Mouse (Mus musculus): Measurements from ENCODE around the gene Timp2.

Gene Timp2

DNA sequence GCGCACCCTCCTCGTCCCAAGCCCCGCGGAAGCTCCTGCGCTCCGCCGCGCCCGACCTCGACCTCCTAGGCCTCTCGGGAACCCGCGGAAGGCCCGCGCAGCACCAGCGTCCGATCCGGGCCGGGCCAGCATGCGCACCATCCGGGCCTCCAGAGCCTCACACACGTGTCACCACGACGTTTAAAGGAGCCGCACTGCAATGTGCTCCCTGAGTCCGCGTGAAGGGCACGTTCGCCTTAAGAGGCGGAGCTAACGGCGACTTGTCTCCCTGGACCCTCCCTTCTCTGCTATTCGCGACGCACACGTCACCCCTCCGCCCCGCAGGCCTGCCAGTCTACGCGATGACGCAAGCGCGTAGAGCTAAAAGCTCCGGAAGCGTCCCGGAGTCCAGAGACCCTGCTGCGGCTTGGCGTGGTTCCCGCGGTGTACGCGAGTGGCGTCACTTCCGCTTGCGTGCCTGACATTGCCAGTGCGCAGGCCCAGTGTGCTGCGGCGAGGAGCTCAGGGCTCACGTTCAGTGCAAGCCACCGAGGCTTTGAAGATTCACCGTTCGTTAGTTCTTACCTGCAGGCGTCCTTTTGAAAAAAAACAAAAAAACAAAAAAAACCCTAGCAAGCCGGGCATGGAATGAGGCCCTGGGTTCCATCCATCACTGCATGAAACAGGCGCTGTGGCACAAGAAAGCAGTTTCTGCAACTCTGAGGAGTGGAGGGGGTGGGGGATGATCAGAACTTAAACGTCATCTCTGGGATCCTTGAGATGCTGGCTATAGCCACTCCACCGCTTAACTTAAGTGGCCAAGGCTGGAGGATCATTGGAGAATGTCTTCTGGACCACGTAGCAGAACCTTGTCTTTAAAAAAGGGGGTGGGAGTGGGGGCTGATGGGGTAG, 65.3 kb downstream of the Timp2 start, which contains the start of gene Usp36:
TSS of gene Usp36 (minus strand) at position 246 of the 891 bp plus-strand sequence.
- DNase-seq (ENCODE audit: low read depth, low spot score) = peak; percentile 99

DNA sequence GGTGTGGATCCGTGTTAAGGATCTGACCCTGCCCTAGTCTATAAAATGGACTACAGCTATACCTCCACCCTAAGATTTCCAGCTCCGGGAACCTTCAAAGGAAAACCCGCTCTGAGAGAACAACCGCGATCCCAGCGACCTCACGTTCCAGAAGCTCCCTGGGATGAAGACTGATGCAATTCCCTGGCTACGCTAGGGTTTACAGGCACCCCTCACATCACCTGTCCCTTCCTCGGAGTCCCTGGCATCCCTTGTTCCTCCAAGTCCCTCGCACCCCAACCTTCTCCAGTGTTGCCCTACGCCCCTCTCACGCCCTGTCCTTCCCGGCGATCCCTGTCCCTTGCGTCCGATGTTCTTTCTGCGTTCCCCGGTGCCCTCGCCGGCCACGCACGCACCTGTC, 66.0 kb downstream of the Timp2 start:
- DNase-seq (ENCODE audit: low read depth, low spot score) = no peak

DNA sequence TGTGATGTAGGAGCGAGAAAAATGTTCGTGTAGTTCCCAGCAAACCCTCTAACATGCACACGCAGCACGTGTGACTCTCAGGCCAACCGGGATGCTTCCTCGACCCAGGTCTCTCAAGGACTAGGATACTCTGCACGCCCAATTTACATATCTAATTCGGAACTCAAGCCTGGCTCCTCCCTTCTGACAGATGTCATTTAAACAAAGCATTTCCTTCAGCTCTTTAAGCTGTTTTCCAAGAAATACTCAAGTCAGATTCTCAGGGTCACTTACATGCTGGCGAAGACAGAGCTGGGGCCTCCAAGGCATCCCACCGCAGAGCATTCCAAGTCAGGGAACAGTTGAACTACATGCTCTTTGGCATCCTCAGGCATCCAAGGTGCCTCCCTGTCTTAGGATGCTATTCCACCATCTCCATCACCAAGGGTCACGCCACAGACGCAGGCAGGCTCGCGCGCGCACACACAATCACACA, 66.5 kb downstream of the Timp2 start:
- no peak for DNase-seq (ENCODE audit: low read depth, low spot score)

DNA sequence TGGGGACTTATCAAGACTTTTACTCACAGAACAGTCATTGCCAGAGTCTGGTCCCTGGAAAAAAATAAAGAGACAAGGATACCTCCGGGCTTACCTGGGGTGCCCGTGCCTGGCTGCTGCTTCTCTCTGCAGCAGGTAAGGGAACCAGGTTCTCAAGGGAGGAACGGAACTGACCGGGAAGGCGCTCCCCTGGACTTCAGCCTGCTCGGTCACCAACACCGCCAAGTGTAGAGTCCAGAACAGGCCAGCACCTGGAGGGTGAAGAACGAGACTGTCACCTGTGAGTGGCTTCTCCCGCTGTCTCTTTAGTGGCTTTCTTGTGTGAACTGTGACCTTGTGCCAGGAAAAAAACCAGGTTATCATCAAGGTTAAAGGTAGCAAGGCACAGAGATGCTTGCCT, 68.0 kb downstream of the Timp2 start:
- no peak for DNase-seq (ENCODE audit: low read depth, low spot score)

DNA sequence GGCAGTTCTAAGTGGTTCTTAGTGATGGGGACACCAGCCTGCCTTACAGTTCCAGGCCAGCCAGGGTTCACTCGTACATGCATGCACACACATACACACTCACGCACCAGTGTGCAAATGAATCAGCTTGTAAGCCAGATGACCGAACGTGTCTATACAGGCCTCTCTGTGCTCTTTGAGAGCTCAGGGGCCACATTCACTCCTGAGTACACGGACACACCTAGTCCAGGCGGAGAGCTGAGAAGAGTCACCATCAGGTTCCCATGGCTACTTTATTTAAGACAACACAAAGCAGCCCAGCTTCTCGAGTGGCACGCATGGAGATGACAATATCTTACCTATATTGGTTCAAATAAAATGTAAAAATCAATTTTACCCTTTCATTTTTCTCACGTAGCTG, 69.1 kb downstream of the Timp2 start:
- no peak for DNase-seq (ENCODE audit: low read depth, low spot score)

DNA sequence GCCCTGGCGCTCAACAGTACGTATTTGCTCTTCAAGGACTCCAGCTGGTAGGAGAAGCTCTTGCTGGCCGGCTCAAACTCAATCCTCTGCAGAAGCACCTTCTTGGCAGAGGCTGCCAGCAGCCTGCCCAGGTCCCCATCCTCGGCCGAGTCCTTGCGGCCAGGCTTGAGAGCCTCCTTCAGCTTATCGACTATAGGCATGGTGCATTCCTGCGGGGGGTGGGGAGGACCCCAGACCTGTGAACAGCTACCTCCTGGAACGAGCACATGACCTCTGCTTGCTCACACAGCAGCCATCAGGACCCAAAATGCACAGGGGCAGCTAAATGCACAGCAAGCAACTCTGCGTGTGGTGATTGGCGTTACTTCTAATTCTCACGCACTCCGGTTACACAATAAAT, 69.7 kb downstream of the Timp2 start:
- no peak for DNase-seq (ENCODE audit: low read depth, low spot score)

DNA sequence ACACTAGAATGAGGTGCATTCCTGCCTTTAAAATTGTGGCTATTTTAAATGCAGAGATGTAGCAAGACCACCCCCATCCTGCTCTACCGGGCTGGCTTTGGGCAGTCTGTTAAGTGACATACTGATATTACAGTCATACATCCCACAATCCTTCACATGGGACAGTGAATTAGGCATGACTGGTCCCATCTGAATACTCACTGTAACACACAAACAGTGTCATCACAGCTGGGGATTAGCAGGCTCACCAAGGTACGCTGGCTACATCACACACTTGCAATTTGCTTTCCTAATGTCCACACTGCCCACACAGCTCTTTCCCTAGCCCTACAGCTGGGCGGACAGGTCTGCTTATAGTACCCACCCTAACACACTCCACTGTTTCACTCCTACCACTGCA, 75.3 kb downstream of the Timp2 start:
- DNase-seq (ENCODE audit: low read depth, low spot score) = no peak

DNA sequence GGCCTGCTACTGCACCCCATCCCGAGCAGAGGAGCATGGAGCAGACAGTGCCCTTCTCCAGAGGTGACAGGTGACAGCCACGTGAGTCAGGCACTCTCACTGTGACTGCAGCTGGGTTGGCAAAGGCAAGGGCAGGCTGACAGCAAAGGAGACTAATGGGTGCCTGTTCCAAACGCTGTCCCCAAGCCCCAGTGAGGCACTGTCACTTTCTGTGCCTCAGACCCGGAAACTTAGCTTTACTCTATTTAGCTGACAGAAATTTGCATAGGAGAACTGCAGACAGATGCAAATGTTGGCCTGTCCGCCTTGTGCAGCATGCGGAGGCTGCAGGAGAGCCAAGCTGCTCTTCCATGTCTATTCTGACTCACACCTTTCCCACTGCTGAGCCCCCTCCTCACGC, 79.2 kb downstream of the Timp2 start:
- DNase-seq (ENCODE audit: low read depth, low spot score) = no peak

DNA sequence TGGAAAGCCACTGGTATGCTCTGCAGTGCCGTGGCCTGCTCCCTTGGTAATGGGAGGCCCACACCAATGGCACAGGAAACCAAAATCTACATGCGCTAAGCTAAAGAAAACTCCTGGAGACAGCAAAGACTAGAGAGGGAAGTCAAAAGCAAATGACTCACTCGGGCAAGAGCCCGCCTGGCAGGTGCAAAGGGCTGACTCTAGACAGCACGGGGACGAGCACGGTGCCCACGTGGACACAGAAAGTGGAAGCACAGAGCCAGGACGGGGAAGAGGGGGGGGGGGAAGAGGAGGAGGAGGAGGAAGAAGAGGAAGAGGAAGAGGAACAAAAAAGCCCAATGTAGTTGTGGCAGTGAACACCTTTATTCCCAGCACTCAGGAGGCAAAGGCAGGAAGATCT, 80.4 kb downstream of the Timp2 start:
- DNase-seq (ENCODE audit: low read depth, low spot score) = no peak

DNA sequence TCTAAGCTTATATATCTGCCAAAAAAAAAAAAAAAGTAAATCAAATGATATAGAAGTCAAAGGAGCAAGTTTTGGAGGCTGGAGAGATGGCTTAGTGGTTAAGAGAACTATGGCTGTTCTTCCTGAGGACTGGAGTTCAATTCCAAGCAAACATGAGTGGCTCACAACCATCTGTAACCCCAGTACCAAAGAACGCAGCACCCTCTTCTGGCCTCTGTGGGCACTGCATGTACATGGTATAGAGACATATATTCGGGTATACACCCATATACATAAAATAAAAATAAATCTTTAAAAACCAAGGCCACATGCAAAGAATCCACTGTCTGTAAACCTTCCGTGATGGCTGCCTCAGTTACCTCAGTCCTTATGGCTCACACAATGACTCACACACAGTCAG, 85.7 kb downstream of the Timp2 start:
- DNase-seq (ENCODE audit: low read depth, low spot score) = no peak

DNA sequence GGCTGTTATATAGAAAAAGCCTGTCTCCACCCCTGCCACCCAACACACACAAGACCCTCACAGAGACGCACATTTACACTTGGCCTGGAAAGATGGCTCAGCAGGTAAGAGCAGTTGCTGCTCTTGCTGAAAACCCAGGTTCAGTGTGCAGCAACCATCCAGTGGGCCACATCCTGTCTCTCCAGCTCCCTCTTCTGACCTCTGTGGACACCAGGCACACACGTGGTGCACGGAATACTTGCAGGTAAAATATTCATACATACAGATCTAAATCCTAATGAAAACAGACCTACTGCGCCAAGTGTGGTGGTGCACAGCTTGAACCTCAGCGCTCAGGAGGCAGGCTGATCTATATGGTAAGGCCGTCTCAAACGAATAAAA, 88.9 kb downstream of the Timp2 start:
- DNase-seq (ENCODE audit: low read depth, low spot score) = no peak

DNA sequence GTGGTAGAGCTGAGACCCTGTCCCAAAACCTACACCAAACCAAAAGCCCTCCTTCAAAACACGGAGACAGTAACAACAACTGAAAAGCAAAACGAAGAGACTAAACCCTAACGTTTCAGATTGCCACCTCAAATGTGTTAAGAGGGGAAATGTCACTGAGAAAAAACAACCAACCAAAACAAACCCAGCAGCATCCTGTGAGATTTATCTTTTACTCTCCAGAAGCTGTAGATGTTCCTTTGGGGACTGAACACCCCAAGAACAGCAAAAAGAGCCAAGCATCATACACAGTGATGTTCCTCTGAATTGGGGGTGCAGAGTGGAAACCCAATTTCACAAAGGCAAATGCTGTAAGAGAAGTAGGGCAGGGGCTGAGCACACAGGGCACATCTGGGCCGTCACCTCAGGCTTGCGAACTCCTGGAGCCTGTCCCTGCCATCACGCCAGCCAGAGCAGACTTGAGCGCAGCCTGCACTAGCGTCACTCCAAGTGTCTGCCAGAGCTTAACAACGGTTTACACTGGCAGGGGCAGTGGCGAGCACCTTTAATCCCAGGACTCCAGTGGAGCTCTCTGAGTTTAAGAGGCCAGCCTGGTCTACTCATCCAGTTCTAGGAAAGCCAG, 89.4 kb downstream of the Timp2 start:
- no peak for DNase-seq (ENCODE audit: low read depth, low spot score)

DNA sequence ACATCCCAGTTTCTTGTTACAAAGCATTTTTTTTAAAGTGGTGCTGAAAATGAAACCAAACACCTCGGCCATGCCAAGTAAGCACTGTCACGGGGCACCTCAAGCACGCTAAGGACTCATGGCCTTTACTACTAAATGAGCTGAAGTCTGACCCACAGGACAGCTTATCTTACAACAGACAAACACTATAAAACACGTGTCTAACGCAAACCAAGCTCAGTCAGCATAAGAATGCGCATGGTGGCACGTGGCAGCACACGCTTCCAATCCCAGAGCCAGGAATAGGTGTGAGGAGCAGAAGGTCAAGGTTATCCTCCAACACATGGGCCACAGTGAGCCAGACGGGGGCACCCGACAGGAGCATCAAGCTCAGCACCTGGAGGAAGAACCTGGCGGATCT, 89.9 kb downstream of the Timp2 start:
- no peak for DNase-seq (ENCODE audit: low read depth, low spot score)

DNA sequence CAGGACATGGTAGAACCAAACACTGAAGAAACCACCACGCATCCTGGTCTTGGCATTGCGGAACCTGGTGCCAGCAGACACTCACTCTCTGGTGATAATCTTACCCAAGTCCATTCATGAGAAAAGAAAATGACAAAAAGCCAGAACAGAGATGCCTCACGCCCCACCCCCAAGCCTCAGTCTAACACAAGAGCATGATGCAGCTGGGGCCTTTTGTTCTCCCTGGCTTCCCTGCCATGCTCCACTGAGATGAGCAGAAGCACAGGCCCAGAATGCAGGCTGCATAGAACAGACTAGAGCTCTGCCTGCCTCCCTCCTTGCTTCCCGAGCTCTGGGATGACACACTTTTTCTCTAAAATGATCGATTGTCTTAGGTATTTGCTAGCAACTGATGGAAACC, 92.4 kb downstream of the Timp2 start:
- DNase-seq (ENCODE audit: low read depth, low spot score) = no peak

DNA sequence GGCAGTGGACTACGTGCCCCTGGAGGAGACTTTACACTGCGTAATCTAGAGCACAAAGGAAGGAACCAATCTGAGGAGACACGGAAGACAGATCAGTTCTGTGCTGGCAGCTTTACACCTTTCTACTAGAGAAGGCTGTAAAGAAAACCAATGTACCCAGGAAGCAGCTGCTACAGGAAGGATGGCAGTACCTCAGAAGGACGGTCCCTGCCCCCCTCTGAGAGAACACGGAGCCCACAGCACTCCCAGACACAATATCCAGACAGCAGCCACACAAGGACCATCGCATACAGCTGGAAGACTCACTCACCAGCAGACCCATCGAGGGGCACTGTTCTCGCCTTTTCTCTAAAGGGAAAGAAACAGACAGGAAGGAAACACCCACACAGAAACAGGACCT, 95.5 kb downstream of the Timp2 start:
- DNase-seq (ENCODE audit: low read depth, low spot score) = no peak

DNA sequence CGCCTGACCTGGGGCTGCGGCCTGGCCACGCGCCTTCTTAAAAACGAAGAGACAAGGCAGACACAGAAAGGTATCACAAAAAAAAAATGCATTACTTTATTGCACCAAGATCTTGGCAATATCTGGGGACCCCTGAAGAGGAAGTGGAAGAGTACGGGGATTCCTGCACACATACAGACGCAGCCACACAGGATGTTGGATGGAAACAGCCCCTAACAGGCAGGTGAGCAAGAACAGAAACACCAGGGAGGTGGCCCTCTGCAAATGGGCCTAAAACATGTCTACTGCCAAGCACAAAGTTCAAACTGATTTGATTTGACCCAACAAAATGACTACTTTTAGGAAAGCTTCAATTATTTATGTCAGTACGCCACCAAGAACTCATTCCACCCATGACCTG, 96.0 kb downstream of the Timp2 start:
- no peak for DNase-seq (ENCODE audit: low read depth, low spot score)

DNA sequence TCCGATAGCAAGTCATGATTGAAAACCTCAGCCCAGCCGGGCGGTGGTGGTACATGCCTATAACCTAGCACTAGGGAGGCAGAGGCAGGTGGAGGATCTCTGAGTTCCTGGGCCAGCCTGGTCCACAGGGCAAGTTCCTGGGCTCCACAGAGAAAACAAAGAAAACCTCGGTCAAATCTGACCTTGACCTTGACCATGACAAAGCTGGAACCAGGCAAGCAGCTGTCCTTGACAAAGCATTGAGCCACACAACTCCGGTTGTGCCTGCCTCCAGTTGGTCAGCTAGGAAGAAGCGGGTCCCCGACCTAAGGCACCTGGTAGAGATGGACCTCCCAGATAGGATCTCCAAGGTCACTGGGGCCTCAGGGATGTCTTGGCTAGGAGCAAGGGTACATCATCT, 99.2 kb downstream of the Timp2 start:
- DNase-seq (ENCODE audit: low read depth, low spot score) = no peak

DNA sequence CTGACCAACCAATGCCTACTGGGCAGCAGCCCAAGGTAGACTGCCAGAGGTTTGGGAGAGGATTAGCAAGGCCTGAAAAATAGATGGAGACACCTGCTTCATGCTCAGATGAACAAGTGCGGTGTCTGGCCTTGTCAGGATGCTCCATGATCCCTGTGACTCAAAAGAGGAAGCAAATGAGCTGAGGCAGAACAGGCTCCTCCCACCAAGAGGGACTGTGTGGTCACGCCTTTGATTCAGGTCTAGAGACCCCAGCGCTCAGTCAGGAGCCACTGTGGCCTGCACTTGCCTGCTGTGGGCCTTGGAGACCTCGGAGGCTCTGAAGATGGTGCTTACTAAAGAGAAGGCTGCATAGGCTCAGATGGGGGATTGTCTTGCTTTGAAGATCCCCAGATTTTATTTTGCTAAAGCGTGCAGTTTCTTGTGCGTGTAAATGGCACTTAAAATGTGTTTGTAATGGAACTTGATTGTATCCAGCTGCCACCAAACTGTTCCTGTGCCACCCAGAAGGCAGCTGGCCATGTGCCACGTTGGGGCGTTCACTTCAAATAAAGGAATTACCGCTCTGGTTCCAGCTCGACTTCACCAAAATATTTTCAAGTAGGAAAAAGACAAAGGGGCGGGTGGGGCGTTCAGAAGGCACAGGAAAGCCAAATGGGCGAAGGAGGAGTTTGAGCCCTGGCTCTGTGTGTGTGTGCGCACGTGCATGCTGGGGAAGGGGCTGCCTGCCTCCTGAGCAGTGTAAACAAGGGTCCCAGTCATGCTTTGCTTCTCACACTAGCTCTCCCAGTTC, 101.2 kb downstream of the Timp2 start:
- no peak for DNase-seq (ENCODE audit: low read depth, low spot score)

DNA sequence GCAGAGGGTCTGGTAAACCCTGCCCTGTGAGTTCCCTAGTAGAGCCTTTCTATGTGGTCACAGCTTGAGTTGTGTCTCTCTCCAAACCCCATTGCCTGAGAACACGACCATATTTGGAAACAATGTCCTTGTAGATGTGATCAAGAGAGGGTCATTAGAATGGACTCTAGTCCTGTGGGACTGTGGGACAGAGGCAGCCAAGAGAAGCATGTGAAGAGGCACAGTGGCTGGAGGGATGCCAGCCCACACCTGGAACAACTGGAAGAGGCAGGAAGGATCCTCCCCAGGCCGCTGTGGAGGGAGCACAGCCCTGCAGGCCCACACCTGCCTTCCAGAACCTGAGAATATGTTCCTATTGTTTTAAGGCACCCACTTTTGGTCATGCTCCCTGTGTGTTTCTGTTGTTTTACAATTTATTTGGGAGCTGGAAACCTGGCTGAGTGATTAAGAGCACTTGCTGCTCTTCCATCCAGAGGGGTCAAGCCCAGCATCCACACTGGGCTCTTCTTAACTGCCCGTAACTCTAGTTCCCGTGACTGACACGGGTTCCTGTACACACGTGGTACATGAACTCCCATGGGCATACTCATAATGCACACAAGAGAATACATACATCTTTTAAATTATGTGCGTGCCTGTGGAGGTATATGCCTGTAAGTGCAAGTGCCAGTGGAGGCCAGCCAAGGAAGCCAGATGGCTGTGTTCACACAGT, 101.9 kb downstream of the Timp2 start:
- no peak for DNase-seq (ENCODE audit: low read depth, low spot score)
